23 mouse cellular contexts compared by ENCODE assay signal in genomic region chr16:25673861-25674440, GRCm38 (mm10). TPM values are rescaled to one million over a fixed set of nuclear protein-coding genes. Genes with fewer than 3 reads are reported as not detected.
DNase-seq lines count a peak whose midpoint lies in the region; ATAC-seq and TF ChIP-seq lines count a peak whose summit lies in the region.
"Had no signal": no experiment of that assay in that cellular context is flagged by ENCODE, and none has a peak within 500 bp of the region (broad histone marks: within the 10 kb centered on the region; RNA-seq: fewer than 3 reads in every experiment).

No protein-coding gene starts in this region.

- TF ChIP-seq POLR2A in brain, embryonic 14.5 days (IDR thresholded peaks at IDR 0.05; ENCODE audit: borderline replicate concordance, extremely low read depth, insufficient read depth, insufficient read length, poor library complexity, severe bottlenecking), result no peak

- no peak for TF ChIP-seq CTCF in brain, embryonic 14.5 days (IDR thresholded peaks at IDR 0.05; ENCODE audit: borderline replicate concordance, extremely low read depth, insufficient read depth, insufficient read length)

- ATAC-seq in midbrain, embryonic 14.5 days (ENCODE audit: low FRiP score, low TSS enrichment), result no peak
- ATAC-seq: activated CD4-positive, CD25-positive, alpha-beta regulatory T cell, adult 4 months; forebrain, embryonic 15.5 days; Patski had no signal

- no peak overlapping the region for H3K4me2 ChIP-seq in midbrain, embryonic 14.5 days (ENCODE audit: low read length)
- H3K4me2 ChIP-seq: forebrain, embryonic 15.5 days; heart, embryonic 11.5 days; hindbrain, embryonic 12.5 days; limb, embryonic 12.5 days; neural tube, embryonic 12.5 days; stomach, embryonic 15.5 days had no signal

- peaks cover 7% of the 10 kb centered on the region for H3K4me1 ChIP-seq in midbrain, embryonic 10.5 days
- no peaks in the 10 kb centered on the region for H3K4me1 ChIP-seq in midbrain, embryonic 14.5 days (ENCODE audit: control insufficient read depth, insufficient read depth, low read length)
- H3K4me1 ChIP-seq: forebrain, embryonic 15.5 days; hindbrain, embryonic 12.5 days; limb, embryonic 12.5 days; neural tube, embryonic 12.5 days; stomach, embryonic 15.5 days had no signal

- peak; percentile 3 to 41 for DNase-seq in frontal cortex, adult 2 months (ENCODE audit: extremely low spot score in 1 of 2, low spot score in 1 of 2)
- DNase-seq in frontal cortex, postnatal 14 days (ENCODE audit: low spot score in 2 of 2), result no peak
- DNase-seq in left cerebral cortex, postnatal 14 days (ENCODE audit: low spot score in 2 of 2), result peak; percentile 9
- DNase-seq in left cerebral cortex, postnatal 10 days (ENCODE audit: extremely low spot score in 1 of 2, low spot score in 2 of 2), result no peak
- peak; percentile 38 for DNase-seq in brain, embryonic 14.5 days (ENCODE audit: low read depth)
- DNase-seq in lung, postnatal 10 days, result peak; percentile 14
- DNase-seq in midbrain, embryonic 10.5 days (ENCODE audit: low spot score), result no peak
- DNase-seq in midbrain, embryonic 14.5 days, result no peak
- DNase-seq: adrenal gland, postnatal 36 days; B cell, adult 2 months; cerebellum, postnatal 14 days; gastrocnemius, postnatal 10 days; right cerebral cortex, postnatal 14 days had no signal

- H3K27me3 ChIP-seq in midbrain, embryonic 10.5 days (ENCODE audit: low read depth, poor library complexity, severe bottlenecking), result no peaks in the 10 kb centered on the region
- H3K27me3 ChIP-seq in midbrain, embryonic 14.5 days (ENCODE audit: control insufficient read depth, insufficient read depth, low read length), result no peaks in the 10 kb centered on the region
- H3K27me3 ChIP-seq: forebrain, embryonic 15.5 days; hindbrain, embryonic 12.5 days; limb, embryonic 12.5 days; neural tube, embryonic 12.5 days; Patski; stomach, embryonic 15.5 days had no signal

- intact Hi-C loops in left cerebral cortex, postnatal 14 days (cut with DNase I), result no loop called here
- intact Hi-C loops in left cerebral cortex, postnatal 10 days (cut with DNase I), result no loop called here

- no peak overlapping the region for H3K27ac ChIP-seq in midbrain, embryonic 10.5 days (replicated peaks)
- H3K27ac ChIP-seq in midbrain, embryonic 14.5 days (replicated peaks; ENCODE audit: low read depth, low read length), result no peak overlapping the region
- H3K27ac ChIP-seq: forebrain, embryonic 15.5 days; hindbrain, embryonic 12.5 days; limb, embryonic 12.5 days; neural tube, embryonic 12.5 days; stomach, embryonic 15.5 days had no signal

- no peak overlapping the region for H3K9ac ChIP-seq in midbrain, embryonic 14.5 days (replicated peaks; ENCODE audit: low read length)
- H3K9ac ChIP-seq: forebrain, embryonic 15.5 days; hindbrain, embryonic 12.5 days; limb, embryonic 12.5 days; neural tube, embryonic 12.5 days; stomach, embryonic 15.5 days had no signal

- no peak overlapping the region for H3K4me3 ChIP-seq in midbrain, embryonic 10.5 days
- H3K4me3 ChIP-seq in midbrain, embryonic 14.5 days (replicated peaks; ENCODE audit: low read depth, low read length), result no peak overlapping the region
- H3K4me3 ChIP-seq: forebrain, embryonic 15.5 days; hindbrain, embryonic 12.5 days; limb, embryonic 12.5 days; neural tube, embryonic 12.5 days; stomach, embryonic 15.5 days had no signal

- H3K36me3 ChIP-seq in midbrain, embryonic 10.5 days, result no peaks in the 10 kb centered on the region
- H3K36me3 ChIP-seq in midbrain, embryonic 14.5 days (ENCODE audit: control insufficient read depth, insufficient read depth, low read length), result no peaks in the 10 kb centered on the region
- H3K36me3 ChIP-seq: forebrain, embryonic 15.5 days; hindbrain, embryonic 12.5 days; limb, embryonic 12.5 days; neural tube, embryonic 12.5 days; stomach, embryonic 15.5 days had no signal

- no peaks in the 10 kb centered on the region for H3K9me3 ChIP-seq in midbrain, embryonic 10.5 days (replicated peaks)
- no peaks in the 10 kb centered on the region for H3K9me3 ChIP-seq in midbrain, embryonic 14.5 days (ENCODE audit: control insufficient read depth, low read length)
- H3K9me3 ChIP-seq: forebrain, embryonic 15.5 days; hindbrain, embryonic 12.5 days; limb, embryonic 12.5 days; neural tube, embryonic 12.5 days; stomach, embryonic 15.5 days had no signal

- WGBS in midbrain, embryonic 10.5 days, result 90% methylated on average over 5 of the region's 5 CpGs
- 93% methylated on average over 5 of the region's 5 CpGs for WGBS in midbrain, embryonic 14.5 days

RNA-seq across cellular contexts. Expression of gene Trp63, which starts 9.6 kb away (rescaled TPM):
- 0.74 and 1.1 TPM in 2 replicates for polyA plus RNA-seq in frontal cortex, adult 2 months (2012; rRNA removed)
- total RNA-seq in left cerebral cortex, postnatal 14 days (2021), result under 1 TPM; 0.57 to 0.88 TPM
- total RNA-seq in left cerebral cortex, postnatal 10 days (2021), result under 1 TPM; 0.41 to 0.77 TPM
- 1.9 and 2.2 TPM in 2 replicates for polyA plus RNA-seq in brain, embryonic 14.5 days (2012; rRNA removed)
- polyA plus RNA-seq in midbrain, embryonic 10.5 days (2016; fragmentation: Nextera tagmentation; extraction: Ambion mirVana), result 3.5 and 4.6 TPM in 2 replicates
- 0.12 and 0.21 TPM in 2 replicates for polyA plus RNA-seq in midbrain, embryonic 14.5 days (2014; fragmentation: Nextera tagmentation; extraction: Ambion mirVana)
- total RNA-seq: megakaryocyte-erythroid progenitor cell, adult 5-6 weeks; monocyte, adult 5-6 weeks had no signal
- polyA plus RNA-seq: activated CD4-positive, CD25-positive, alpha-beta regulatory T cell, adult 4 months had no signal

Comparison
In these comparisons a context has a peak if more than half of its experiments do, and no peak if none do; other contexts are left out.
1. DNase-seq: peak in frontal cortex, adult 2 months (2 of 2), left cerebral cortex, postnatal 14 days (2 of 2), brain, embryonic 14.5 days (single experiment) and lung, postnatal 10 days (single experiment); none in frontal cortex, postnatal 14 days (0 of 2), left cerebral cortex, postnatal 10 days (0 of 2), midbrain, embryonic 10.5 days (single experiment) and midbrain, embryonic 14.5 days (single experiment).